Mouse (Mus musculus) CD4-positive, CD25-positive, alpha-beta regulatory T cell, adult 4 months (primary cell): Measurements from ENCODE around the gene Tdrd5. TPM values are rescaled to one million over a fixed set of nuclear protein-coding genes. Genes with fewer than 3 reads are reported as not detected.

Experiments
- polyA plus RNA-seq, 2 experiments: library from polyadenylated mRNA; unstranded; fragments of 100-300 nt; shearing (Covaris generic); gene quantifications; one replicate each; pipeline ENCODE4 v1.2.1; 2017

Gene Tdrd5
- polyA plus RNA-seq, 2 experiments from 2014 or later, result not detected

Other genes starting within 250 kb of the Tdrd5 start
- gene Fam163a, start 98.6 kb downstream of the Tdrd5 start, polyA plus RNA-seq, result not detected
- gene Nphs2, start 7.1 kb upstream of the Tdrd5 start, polyA plus RNA-seq, result not detected
- gene Gm2000, start 62.4 kb upstream of the Tdrd5 start, polyA plus RNA-seq, result 1,000 to 10,000 TPM; 2,130 to 3,550 TPM
- gene Axdnd1, start 117.5 kb upstream of the Tdrd5 start, polyA plus RNA-seq, result 1 to 10 TPM in 1 of 2 experiments, under 1 TPM in 1; 0.93 to 1.2 TPM
- gene Soat1, start 170.7 kb upstream of the Tdrd5 start, polyA plus RNA-seq, result 10 to 100 TPM; 56.3 TPM
- 1 to 10 TPM in 1 of 2 experiments, under 1 TPM in 1; 0.66 to 4.8 TPM for gene Gm10031, start 220.3 kb upstream of the Tdrd5 start, polyA plus RNA-seq